Mouse (Mus musculus): ENCODE results near the gene Tmem30c. TPM values are rescaled to one million over a fixed set of nuclear protein-coding genes. Genes with fewer than 3 reads are reported as not detected.

Gene Tmem30c
- polyA plus RNA-seq, 1 experiment from 2014 or later: 0.18 TPM

GRCm38 (mm10) chr16:57281417-57281816 lies 11.2 kb downstream of the Tmem30c start:
- H3K4me2 ChIP-seq (replicated peaks): no peak overlapping the region
- WGBS: 83% methylated on average over 8 of the region's 8 CpGs
- no peak overlapping the region for H3K4me3 ChIP-seq
- no peaks in the 10 kb centered on the region for H3K4me1 ChIP-seq
- no peaks in the 10 kb centered on the region for H3K36me3 ChIP-seq
- no peak overlapping the region for H3K9ac ChIP-seq (replicated peaks)
- H3K27me3 ChIP-seq: no peaks in the 10 kb centered on the region
- no peak overlapping the region for H3K27ac ChIP-seq (replicated peaks)
- no peaks in the 10 kb centered on the region for H3K9me3 ChIP-seq
- ATAC-seq (replicated peaks): no peak

GRCm38 (mm10) chr16:57280221-57281217 lies 12.1 kb downstream of the Tmem30c start:
- ATAC-seq (replicated peaks): no peak
- H3K27me3 ChIP-seq: no peaks in the 10 kb centered on the region
- no peak overlapping the region for H3K4me3 ChIP-seq
- no peaks in the 10 kb centered on the region for H3K4me1 ChIP-seq
- no peak overlapping the region for H3K4me2 ChIP-seq (replicated peaks)
- no peak overlapping the region for H3K9ac ChIP-seq (replicated peaks)
- H3K9me3 ChIP-seq: no peaks in the 10 kb centered on the region
- 89% methylated on average over 31 of the region's 31 CpGs for WGBS
- no peaks in the 10 kb centered on the region for H3K36me3 ChIP-seq
- H3K27ac ChIP-seq (replicated peaks): no peak overlapping the region

GRCm38 (mm10) chr16:57278976-57279626 lies 13.6 kb downstream of the Tmem30c start:
- Histone ChIP-seq H3K27ac (replicated peaks) (no peak overlapping the region), H3K36me3 (no peaks in the 10 kb centered on the region), H3K4me2 (replicated peaks) (no peak overlapping the region), H3K9me3 (no peaks in the 10 kb centered on the region), H3K27me3 (no peaks in the 10 kb centered on the region), H3K9ac (replicated peaks) (no peak overlapping the region), H3K4me3 (no peak overlapping the region), H3K4me1 (no peaks in the 10 kb centered on the region)
- 92% methylated on average over 11 of the region's 12 CpGs for WGBS
- no peak for ATAC-seq (replicated peaks)

GRCm38 (mm10) chr16:57269751-57270150 lies 22.9 kb downstream of the Tmem30c start:
- no peaks in the 10 kb centered on the region for H3K27me3 ChIP-seq
- no peak overlapping the region for H3K4me3 ChIP-seq
- 90% methylated on average over 13 of the region's 13 CpGs for WGBS
- ATAC-seq (replicated peaks): no peak
- no peak overlapping the region for H3K9ac ChIP-seq (replicated peaks)
- no peak overlapping the region for H3K4me2 ChIP-seq (replicated peaks)
- no peaks in the 10 kb centered on the region for H3K36me3 ChIP-seq
- H3K4me1 ChIP-seq: peaks cover 2% of the 10 kb centered on the region; the same call in 1 of the 2 replicates
- H3K27ac ChIP-seq (replicated peaks): no peak overlapping the region
- no peaks in the 10 kb centered on the region for H3K9me3 ChIP-seq

GRCm38 (mm10) chr16:57268058-57268841 lies 24.4 kb downstream of the Tmem30c start:
- no peak overlapping the region for H3K4me2 ChIP-seq (replicated peaks)

GRCm38 (mm10) chr16:57267068-57267467 lies 25.6 kb downstream of the Tmem30c start:
- H3K9ac ChIP-seq (replicated peaks): no peak overlapping the region
- H3K4me1 ChIP-seq: peaks cover 2% of the 10 kb centered on the region; the same call in 1 of the 2 replicates
- no peaks in the 10 kb centered on the region for H3K36me3 ChIP-seq
- no peak overlapping the region for H3K4me3 ChIP-seq
- WGBS: 11% methylated on average over 1 of the region's 1 CpGs
- ATAC-seq (replicated peaks): no peak
- H3K27ac ChIP-seq (replicated peaks): no peak overlapping the region
- H3K9me3 ChIP-seq: no peaks in the 10 kb centered on the region
- H3K4me2 ChIP-seq (replicated peaks): no peak overlapping the region
- no peaks in the 10 kb centered on the region for H3K27me3 ChIP-seq

More at GRCm38 (mm10) chr16:57268058-57268841, 24.4 kb downstream of the Tmem30c start:
- H3K4me1 ChIP-seq: peaks cover 2% of the 10 kb centered on the region; the same call in 1 of the 2 replicates
- peak; percentile 80; the same call in 1 of the 2 replicates for ATAC-seq (replicated peaks)
- H3K27ac ChIP-seq (replicated peaks): no peak overlapping the region
- H3K27me3 ChIP-seq: no peaks in the 10 kb centered on the region
- no peaks in the 10 kb centered on the region for H3K9me3 ChIP-seq
- 83% methylated on average over 14 of the region's 14 CpGs for WGBS
- no peak overlapping the region for H3K9ac ChIP-seq (replicated peaks)
- no peaks in the 10 kb centered on the region for H3K36me3 ChIP-seq
- H3K4me3 ChIP-seq: no peak overlapping the region

- H3K9me3 ChIP-seq: no peaks in the 10 kb centered on the region
- H3K9ac ChIP-seq (replicated peaks): no peak overlapping the region
- H3K4me2 ChIP-seq (replicated peaks): no peak overlapping the region
- WGBS: 89% methylated on average over 10 of the region's 10 CpGs
- no peaks in the 10 kb centered on the region for H3K4me1 ChIP-seq
- no peak overlapping the region for H3K4me3 ChIP-seq
- no peaks in the 10 kb centered on the region for H3K36me3 ChIP-seq
- no peaks in the 10 kb centered on the region for H3K27me3 ChIP-seq
- no peak for ATAC-seq (replicated peaks)
- no peak overlapping the region for H3K27ac ChIP-seq (replicated peaks)
Measured at GRCm38 (mm10) chr16:57260152-57260551, 32.5 kb downstream of the Tmem30c start.

GRCm38 (mm10) chr16:57259356-57260083 lies 33.1 kb downstream of the Tmem30c start:
- Histone ChIP-seq H3K36me3 (no peaks in the 10 kb centered on the region), H3K4me1 (no peaks in the 10 kb centered on the region), H3K27me3 (no peaks in the 10 kb centered on the region), H3K4me3 (no peak overlapping the region), H3K27ac (replicated peaks) (no peak overlapping the region), H3K4me2 (replicated peaks) (no peak overlapping the region), H3K9me3 (no peaks in the 10 kb centered on the region), H3K9ac (replicated peaks) (no peak overlapping the region)
- WGBS: 92% methylated on average over 13 of the region's 13 CpGs
- ATAC-seq (replicated peaks): no peak

- no peak for ATAC-seq (replicated peaks)
- 49% methylated on average over 7 of the region's 7 CpGs for WGBS
Measured at GRCm38 (mm10) chr16:57251589-57252421, 40.9 kb downstream of the Tmem30c start.

GRCm38 (mm10) chr16:57250991-57251390 lies 41.7 kb downstream of the Tmem30c start:
- no peak overlapping the region for H3K4me2 ChIP-seq (replicated peaks)
- no peak overlapping the region for H3K4me3 ChIP-seq
- H3K27me3 ChIP-seq: no peaks in the 10 kb centered on the region
- H3K36me3 ChIP-seq: no peaks in the 10 kb centered on the region
- WGBS: 90% methylated on average over 4 of the region's 4 CpGs
- ATAC-seq (replicated peaks): no peak
- H3K27ac ChIP-seq (replicated peaks): no peak overlapping the region
- H3K4me1 ChIP-seq: no peaks in the 10 kb centered on the region
- H3K9ac ChIP-seq (replicated peaks): no peak overlapping the region
- no peaks in the 10 kb centered on the region for H3K9me3 ChIP-seq

More at GRCm38 (mm10) chr16:57251589-57252421, 40.9 kb downstream of the Tmem30c start:
- no peaks in the 10 kb centered on the region for H3K36me3 ChIP-seq
- no peak overlapping the region for H3K9ac ChIP-seq (replicated peaks)
- H3K4me3 ChIP-seq: no peak overlapping the region
- no peaks in the 10 kb centered on the region for H3K4me1 ChIP-seq
- no peaks in the 10 kb centered on the region for H3K9me3 ChIP-seq
- H3K27ac ChIP-seq (replicated peaks): no peak overlapping the region
- no peak overlapping the region for H3K4me2 ChIP-seq (replicated peaks)
- H3K27me3 ChIP-seq: no peaks in the 10 kb centered on the region

Data from forebrain, embryonic 15.5 days (tissue).